In genomic region chr15:95943470-95943869, GRCm38 (mm10) we compare ENCODE assay signal across 8 mouse cellular contexts.
A peak's percentile ranks its signal among the peaks of the same experiment; 100 is the strongest.
DNase-seq lines count a peak whose midpoint lies in the region; ATAC-seq and TF ChIP-seq lines count a peak whose summit lies in the region.

No protein-coding gene starts in this region.

- H3K9ac ChIP-seq in lung, postnatal 0 days (replicated peaks; ENCODE audit: low read depth) = no peak overlapping the region
- no peak overlapping the region for H3K9ac ChIP-seq in forebrain, embryonic 15.5 days (replicated peaks)

- H3K4me3 ChIP-seq in E14TG2a.4 (replicated peaks; ENCODE audit: low read length) = no peak overlapping the region
- no peak overlapping the region for H3K4me3 ChIP-seq in lung, postnatal 0 days (ENCODE audit: low read depth, low read length)
- H3K4me3 ChIP-seq in forebrain, embryonic 15.5 days = no peak overlapping the region

- 58% methylated on average over 4 of the region's 4 CpGs for WGBS in lung, postnatal 0 days
- 60% methylated on average over 4 of the region's 4 CpGs for WGBS in forebrain, embryonic 15.5 days

- DNase-seq in gastrocnemius, adult 18-20 months (ENCODE audit: low spot score) = peak; percentile 24
- no peak for DNase-seq in gastrocnemius, postnatal 4 days (ENCODE audit: low spot score in 2 of 2)
- peak; percentile 55 for DNase-seq in lung, postnatal 0 days (ENCODE audit: low spot score)
- DNase-seq in ovary, postnatal 36 days (ENCODE audit: low spot score) = no peak
- no peak for DNase-seq in testis, postnatal 14 days (ENCODE audit: low spot score)

- no peak overlapping the region for H3K27ac ChIP-seq in lung, postnatal 0 days (ENCODE audit: low read length)
- H3K27ac ChIP-seq in forebrain, embryonic 15.5 days (replicated peaks) = no peak overlapping the region

- H3K4me2 ChIP-seq in lung, postnatal 0 days (replicated peaks; ENCODE audit: low read depth, low read length) = no peak overlapping the region
- H3K4me2 ChIP-seq in forebrain, embryonic 15.5 days (replicated peaks) = no peak overlapping the region

- H3K4me1 ChIP-seq in E14TG2a.4 (replicated peaks; ENCODE audit: low read depth, low read length) = peaks cover 14% of the 10 kb centered on the region
- H3K4me1 ChIP-seq in lung, postnatal 0 days (ENCODE audit: insufficient read depth, low read depth, low read length) = no peaks in the 10 kb centered on the region
- H3K4me1 ChIP-seq in forebrain, embryonic 15.5 days = peaks cover 13% of the 10 kb centered on the region

- H3K27me3 ChIP-seq in E14TG2a.4 (ENCODE audit: insufficient read depth, low read length) = no peaks in the 10 kb centered on the region
- no peaks in the 10 kb centered on the region for H3K27me3 ChIP-seq in lung, postnatal 0 days (replicated peaks; ENCODE audit: insufficient read depth, low read length)
- no peaks in the 10 kb centered on the region for H3K27me3 ChIP-seq in forebrain, embryonic 15.5 days

- H3K9me3 ChIP-seq in E14TG2a.4 (ENCODE audit: low read length) = peaks cover 15% of the 10 kb centered on the region
- peaks cover 3% of the 10 kb centered on the region; the same call in 1 of the 2 replicates for H3K9me3 ChIP-seq in lung, postnatal 0 days (ENCODE audit: low read length)
- no peaks in the 10 kb centered on the region for H3K9me3 ChIP-seq in forebrain, embryonic 15.5 days

- peaks cover 40% of the 10 kb centered on the region for H3K36me3 ChIP-seq in E14TG2a.4 (ENCODE audit: insufficient read depth, low read length)
- peaks cover 16% of the 10 kb centered on the region for H3K36me3 ChIP-seq in lung, postnatal 0 days (ENCODE audit: insufficient read depth, low read length)
- peaks cover 12% of the 10 kb centered on the region for H3K36me3 ChIP-seq in forebrain, embryonic 15.5 days

- ATAC-seq in erythroid progenitor cell, adult 5-6 weeks (replicated peaks; ENCODE audit: low FRiP score, poor library complexity, severe bottlenecking) = peak; percentile 75
- ATAC-seq in lung, postnatal 0 days = peak; percentile 53; the same call in 1 of the 2 replicates
- ATAC-seq in forebrain, embryonic 15.5 days (replicated peaks) = no peak

- TF ChIP-seq EP300 in lung, postnatal 0 days (IDR thresholded peaks at IDR 0.05) = no peak

- TF ChIP-seq CTCF in E14TG2a.4 (conservative IDR thresholded peaks at IDR 0.05; ENCODE audit: low read length) = peak; percentile 46
- peak; percentile 73 for TF ChIP-seq CTCF in lung, postnatal 0 days (IDR thresholded peaks at IDR 0.05)

Comparison
In these comparisons a context has a peak if more than half of its experiments do, and no peak if none do; other contexts are left out.
1. DNase-seq: peak in gastrocnemius, adult 18-20 months (single experiment) and lung, postnatal 0 days (single experiment); none in gastrocnemius, postnatal 4 days (0 of 2), ovary, postnatal 36 days (single experiment) and testis, postnatal 14 days (single experiment).